Mouse (Mus musculus) midbrain, embryonic 15.5 days (tissue): ENCODE data around the gene Hes2. TPM values are rescaled to one million over a fixed set of nuclear protein-coding genes. Genes with fewer than 3 reads are reported as not detected.

Experiments
- ATAC-seq: fragments of 200-750 bp; cut with Nextera tagmentation; replicated peaks from 2 replicates; pipeline ENCODE4 v1.8.0; 2017; ENCODE audit warnings: moderate TSS enrichment
- H3K27ac ChIP-seq: fragments of 300-500 bp; sonication (generic); 2 replicates; pipeline ENCODE4 v1.5.1; 2015; ENCODE audit warnings: mild to moderate bottlenecking, inconsistent platforms
- H3K27me3 ChIP-seq: fragments of 300-500 bp; sonication (generic); replicated peaks from 2 replicates; pipeline ENCODE4 v1.6.1; 2015; ENCODE audit warnings: inconsistent platforms
- H3K36me3 ChIP-seq: fragments of 300-500 bp; sonication (generic); replicated peaks from 2 replicates; pipeline ENCODE4 v1.6.1; 2015; ENCODE audit warnings: inconsistent platforms
- H3K4me1 ChIP-seq: fragments of 300-500 bp; sonication (generic); 2 replicates; pipeline ENCODE4 v1.6.1; 2015; ENCODE audit warnings: inconsistent platforms
- H3K4me2 ChIP-seq: fragments of 300-500 bp; sonication (generic); 2 replicates; pipeline ENCODE4 v1.6.1; 2015; ENCODE audit warnings: inconsistent platforms, mild to moderate bottlenecking, moderate library complexity
- H3K4me3 ChIP-seq: fragments of 300-500 bp; sonication (generic); 2 replicates; pipeline ENCODE4 v1.5.1; 2015; ENCODE audit warnings: mild to moderate bottlenecking, inconsistent platforms
- H3K9ac ChIP-seq: fragments of 300-500 bp; sonication (generic); 2 replicates; pipeline ENCODE4 v1.6.1; 2015; ENCODE audit warnings: mild to moderate bottlenecking, inconsistent platforms
- H3K9me3 ChIP-seq: fragments of 300-500 bp; sonication (generic); 2 replicates; pipeline ENCODE4 v1.6.1; 2016; ENCODE audit warnings: inconsistent platforms
- WGBS: fragments of 180-500 bp; shearing (Covaris S2); methylation state at CpG from one replicate; pipeline ENCODE4 v1.1.7; 2015; ENCODE audit warnings: mixed read lengths; 5-methylcytosine and 5-hydroxymethylcytosine counted together
- polyA plus RNA-seq: library from polyadenylated mRNA; unstranded; fragments of >200 nt; fragmentation: Nextera tagmentation; extraction: Ambion mirVana; gene quantifications from 2 replicates; pipeline ENCODE4 v1.2.1, GENCODE M21; 2015

Hes2 gene
- not detected in 2 replicates for polyA plus RNA-seq

DNA sequence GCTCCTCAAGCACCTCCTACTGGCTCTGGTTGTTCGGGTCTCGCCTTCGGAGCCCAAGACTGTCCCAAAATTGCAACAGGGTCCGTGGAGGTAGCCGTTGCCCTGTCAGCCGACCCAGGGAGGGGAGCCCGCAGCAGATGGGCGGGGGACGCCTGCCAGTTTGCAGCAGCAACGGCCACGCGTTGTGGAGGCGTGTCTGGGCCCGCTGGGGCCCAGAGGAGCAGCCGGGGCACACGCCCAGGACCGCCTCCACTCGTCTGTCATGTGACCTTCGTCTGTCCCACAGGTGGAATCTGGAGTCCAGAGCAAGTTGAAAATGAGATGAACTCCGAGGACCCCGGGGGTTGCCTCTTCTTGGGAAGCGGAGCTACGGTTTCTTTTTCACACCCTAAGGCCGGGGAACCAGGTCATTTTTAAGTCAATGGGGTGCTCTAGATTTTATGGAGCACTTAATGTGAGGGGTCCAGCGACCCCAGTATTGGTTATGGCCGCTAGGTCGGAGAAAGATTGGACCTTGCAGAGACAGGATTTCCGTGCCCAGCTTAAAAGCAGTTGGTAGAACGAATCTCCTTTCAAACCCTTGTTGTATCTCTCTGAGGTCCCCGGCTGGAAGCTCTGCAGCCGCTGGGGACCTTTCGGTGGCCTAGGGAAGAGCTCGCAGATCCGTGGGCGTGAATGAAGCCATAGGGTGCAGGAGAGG is at the start of gene Hes2:
TSS of gene Hes2 (plus strand) at position 283 of the 700 bp plus-strand sequence.
- 2% methylated on average over 35 of the region's 35 CpGs for WGBS
- H3K4me2 ChIP-seq: peak within 1 kb of the TSS; percentile 22
- H3K4me3 ChIP-seq: peak within 1 kb of the TSS; percentile 12; the same call in 1 of the 2 replicates
- no peaks in the 10 kb centered on the region for H3K9me3 ChIP-seq
- H3K4me1 ChIP-seq: peaks cover 20% of the 10 kb centered on the region
- H3K27ac ChIP-seq: no peak within 1 kb of the TSS
- no peaks in the 10 kb centered on the region for H3K36me3 ChIP-seq
- H3K27me3 ChIP-seq: peaks cover 78% of the 10 kb centered on the region
- no peak for ATAC-seq
- no peak within 1 kb of the TSS for H3K9ac ChIP-seq

DNA sequence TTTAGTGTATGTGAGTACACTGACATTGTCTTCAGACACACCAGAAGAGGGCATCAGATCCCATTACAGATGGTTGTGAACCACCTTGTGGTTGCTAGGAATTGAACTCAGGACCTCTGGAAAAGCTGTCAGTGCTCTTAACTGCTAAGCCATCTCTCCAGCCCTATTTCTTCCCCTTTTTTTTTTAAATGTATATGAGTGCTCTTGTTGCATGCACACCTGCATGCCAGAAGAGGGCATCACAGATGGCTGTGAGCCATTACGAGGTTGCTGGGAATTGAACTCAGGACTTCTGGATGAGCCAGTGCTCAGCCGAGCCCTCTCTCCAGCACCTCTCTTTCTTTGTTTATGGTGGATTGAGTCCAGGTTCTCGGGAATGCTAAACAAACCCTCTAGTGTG is 49.2 kb upstream of the Hes2 start:
- Histone ChIP-seq H3K36me3 (no peaks in the 10 kb centered on the region), H3K4me3 (no peak overlapping the region), H3K9ac (no peak overlapping the region), H3K27ac (no peak overlapping the region), H3K4me2 (no peak overlapping the region), H3K27me3 (peaks cover 11% of the 10 kb centered on the region; the same call in 1 of the 2 replicates), H3K9me3 (no peaks in the 10 kb centered on the region), H3K4me1 (peaks cover 19% of the 10 kb centered on the region)
- 91% methylated on average over 3 of the region's 3 CpGs for WGBS
- no peak for ATAC-seq

DNA sequence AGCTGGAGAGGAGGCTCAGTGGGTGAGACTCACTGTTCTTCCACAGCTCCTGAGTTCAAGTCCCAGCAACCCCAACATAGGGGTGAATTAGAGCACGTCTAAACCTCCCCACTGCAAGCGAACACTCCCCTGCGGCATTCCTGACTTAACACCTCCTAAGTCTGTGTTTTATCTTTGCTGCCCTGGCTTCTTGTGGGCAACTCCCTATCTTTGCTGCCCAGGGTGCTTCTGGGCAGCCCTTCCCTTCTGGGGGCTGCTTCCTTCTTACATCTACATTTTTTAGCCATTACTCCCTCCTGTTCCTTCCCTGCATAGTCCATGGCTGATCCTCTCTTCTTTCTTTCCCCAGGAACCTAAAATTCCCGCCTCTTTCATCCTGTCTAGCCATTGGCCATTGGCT is 48.0 kb upstream of the Hes2 start:
- no peak overlapping the region for H3K4me3 ChIP-seq
- H3K27me3 ChIP-seq: peaks cover 23% of the 10 kb centered on the region
- no peak overlapping the region for H3K4me2 ChIP-seq
- no peaks in the 10 kb centered on the region for H3K36me3 ChIP-seq
- WGBS: 87% methylated on average over 4 of the region's 4 CpGs
- H3K9me3 ChIP-seq: no peaks in the 10 kb centered on the region
- H3K4me1 ChIP-seq: peaks cover 22% of the 10 kb centered on the region
- no peak overlapping the region for H3K27ac ChIP-seq
- no peak for ATAC-seq
- H3K9ac ChIP-seq: no peak overlapping the region

DNA sequence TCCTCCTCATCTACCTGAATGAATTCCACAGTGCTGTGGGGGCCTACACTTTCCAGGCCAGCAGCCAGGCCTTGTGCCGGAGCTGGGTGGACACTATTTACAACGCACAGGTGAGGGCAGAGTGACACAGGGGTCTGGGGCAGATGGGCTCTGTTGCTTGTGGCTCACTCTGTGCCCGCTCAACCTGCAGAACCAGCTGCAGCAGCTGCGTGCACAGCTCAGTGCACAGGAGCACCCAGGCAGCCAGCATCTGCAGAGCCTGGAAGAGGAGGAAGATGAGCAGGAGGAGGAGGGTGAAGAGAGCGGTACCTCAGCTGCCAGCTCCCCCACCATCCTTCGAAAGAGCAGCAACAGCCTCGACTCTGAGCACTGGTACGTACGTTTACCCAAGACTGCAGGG is 46.3 kb upstream of the Hes2 start:
- no peak overlapping the region for H3K9ac ChIP-seq
- H3K9me3 ChIP-seq: no peaks in the 10 kb centered on the region
- H3K4me3 ChIP-seq: no peak overlapping the region
- no peak overlapping the region for H3K27ac ChIP-seq
- no peak overlapping the region for H3K4me2 ChIP-seq
- peaks cover 39% of the 10 kb centered on the region for H3K27me3 ChIP-seq
- no peaks in the 10 kb centered on the region for H3K36me3 ChIP-seq
- H3K4me1 ChIP-seq: peaks cover 24% of the 10 kb centered on the region
- 71% methylated on average over 9 of the region's 9 CpGs for WGBS
- no peak for ATAC-seq

DNA sequence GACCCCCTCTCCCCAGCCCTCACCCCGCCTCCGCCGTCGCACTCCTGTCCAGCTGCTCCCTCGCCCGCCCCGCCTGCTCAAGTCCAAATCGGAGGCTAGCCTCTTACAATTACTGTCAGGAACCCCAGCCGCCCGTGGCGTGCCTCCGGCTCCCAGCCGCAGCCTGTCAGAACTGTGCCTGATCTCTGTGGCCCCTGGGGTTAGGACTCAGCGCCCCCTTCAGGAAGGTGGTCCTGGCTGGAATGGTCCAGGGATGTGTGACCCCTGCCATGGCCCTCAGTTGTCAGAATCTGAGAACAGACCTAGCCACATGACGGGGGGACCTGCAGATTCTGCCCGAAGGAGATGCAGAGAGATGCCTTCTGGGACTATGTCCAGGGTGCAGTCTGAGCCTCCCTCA is 44.6 kb upstream of the Hes2 start:
- H3K4me1 ChIP-seq: peaks cover 7% of the 10 kb centered on the region; the same call in 1 of the 2 replicates
- H3K4me3 ChIP-seq: no peak overlapping the region
- H3K27me3 ChIP-seq: peaks cover 57% of the 10 kb centered on the region
- H3K4me2 ChIP-seq: no peak overlapping the region
- WGBS: 55% methylated on average over 16 of the region's 16 CpGs
- no peaks in the 10 kb centered on the region for H3K36me3 ChIP-seq
- ATAC-seq: no peak
- no peak overlapping the region for H3K9ac ChIP-seq
- H3K27ac ChIP-seq: no peak overlapping the region
- no peaks in the 10 kb centered on the region for H3K9me3 ChIP-seq

DNA sequence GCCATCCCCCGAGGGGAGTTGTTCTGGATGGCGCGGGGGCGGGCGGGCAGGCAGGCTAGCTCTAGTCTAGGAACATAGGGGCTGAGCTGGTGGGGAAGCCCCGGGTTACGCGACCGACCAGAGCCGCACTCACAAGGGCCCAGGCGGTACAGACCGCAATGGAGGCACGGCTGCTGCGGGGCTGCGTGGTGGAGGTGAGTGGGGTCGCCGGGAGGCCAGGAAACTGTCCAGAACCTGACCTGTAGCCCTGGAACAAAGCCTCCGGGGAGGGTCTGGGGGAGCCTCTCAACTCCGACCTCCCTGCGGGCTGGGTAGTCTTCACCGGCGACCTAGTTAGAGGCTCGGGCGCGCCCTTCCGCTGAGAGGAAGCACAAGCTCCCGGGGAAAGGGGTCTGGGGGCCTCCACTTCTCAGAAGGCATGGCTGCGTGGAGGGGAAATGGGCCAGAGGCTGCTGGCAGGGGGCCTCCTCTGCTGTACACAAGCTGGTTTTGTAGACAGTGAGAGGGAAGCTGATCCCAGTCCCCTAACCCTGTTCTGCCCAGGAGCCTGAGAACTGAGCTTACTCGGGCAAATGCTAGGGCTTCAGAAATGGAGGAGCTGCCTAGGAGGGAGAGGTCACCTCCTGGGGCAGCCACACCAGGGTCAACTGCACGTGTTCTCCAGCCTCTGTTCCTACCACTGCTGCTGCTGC is 42.6 kb upstream of the Hes2 start, which contains the start of gene Tnfrsf25:
TSS of gene Tnfrsf25 (plus strand) at position 14 of the 692 bp plus-strand sequence.
- H3K4me1 ChIP-seq: peaks cover 23% of the 10 kb centered on the region
- H3K36me3 ChIP-seq: no peaks in the 10 kb centered on the region
- no peak within 1 kb of the TSS for H3K4me3 ChIP-seq
- 3% methylated on average over 30 of the region's 30 CpGs for WGBS
- H3K9ac ChIP-seq: no peak within 1 kb of the TSS
- peaks cover 76% of the 10 kb centered on the region for H3K27me3 ChIP-seq
- no peak within 1 kb of the TSS for H3K27ac ChIP-seq
- no peaks in the 10 kb centered on the region for H3K9me3 ChIP-seq
- 0 out of 2 replicates have a peak, but pooled peaks have one; percentile 32 for ATAC-seq
- peak within 1 kb of the TSS; percentile 1; the same call in 1 of the 2 replicates for H3K4me2 ChIP-seq

DNA sequence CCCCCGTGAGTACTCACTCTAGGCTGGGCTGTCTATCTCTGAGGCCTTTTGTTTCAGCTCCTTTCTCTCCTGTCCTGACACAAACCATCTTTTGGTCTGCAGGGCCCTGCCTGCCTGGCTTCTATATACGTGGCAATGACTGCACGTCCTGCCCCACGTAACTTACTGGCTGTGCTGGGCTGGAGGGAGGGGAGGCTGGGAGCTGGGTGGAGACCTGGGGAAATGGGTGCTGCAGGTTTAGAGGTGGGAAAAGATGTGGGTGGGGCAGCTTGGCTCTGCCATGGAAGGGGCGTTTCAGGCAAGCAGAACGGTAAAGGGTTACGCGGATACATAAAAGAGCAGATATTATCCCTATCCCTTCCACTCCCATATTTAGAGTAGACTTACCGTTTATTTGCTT is 41.1 kb upstream of the Hes2 start:
- H3K36me3 ChIP-seq: no peaks in the 10 kb centered on the region
- no peak overlapping the region for H3K4me3 ChIP-seq
- H3K9ac ChIP-seq: no peak overlapping the region
- no peak overlapping the region for H3K4me2 ChIP-seq
- peaks cover 90% of the 10 kb centered on the region for H3K27me3 ChIP-seq
- peaks cover 25% of the 10 kb centered on the region for H3K4me1 ChIP-seq
- no peak for ATAC-seq
- no peaks in the 10 kb centered on the region for H3K9me3 ChIP-seq
- no peak overlapping the region for H3K27ac ChIP-seq
- WGBS: 79% methylated on average over 9 of the region's 9 CpGs

DNA sequence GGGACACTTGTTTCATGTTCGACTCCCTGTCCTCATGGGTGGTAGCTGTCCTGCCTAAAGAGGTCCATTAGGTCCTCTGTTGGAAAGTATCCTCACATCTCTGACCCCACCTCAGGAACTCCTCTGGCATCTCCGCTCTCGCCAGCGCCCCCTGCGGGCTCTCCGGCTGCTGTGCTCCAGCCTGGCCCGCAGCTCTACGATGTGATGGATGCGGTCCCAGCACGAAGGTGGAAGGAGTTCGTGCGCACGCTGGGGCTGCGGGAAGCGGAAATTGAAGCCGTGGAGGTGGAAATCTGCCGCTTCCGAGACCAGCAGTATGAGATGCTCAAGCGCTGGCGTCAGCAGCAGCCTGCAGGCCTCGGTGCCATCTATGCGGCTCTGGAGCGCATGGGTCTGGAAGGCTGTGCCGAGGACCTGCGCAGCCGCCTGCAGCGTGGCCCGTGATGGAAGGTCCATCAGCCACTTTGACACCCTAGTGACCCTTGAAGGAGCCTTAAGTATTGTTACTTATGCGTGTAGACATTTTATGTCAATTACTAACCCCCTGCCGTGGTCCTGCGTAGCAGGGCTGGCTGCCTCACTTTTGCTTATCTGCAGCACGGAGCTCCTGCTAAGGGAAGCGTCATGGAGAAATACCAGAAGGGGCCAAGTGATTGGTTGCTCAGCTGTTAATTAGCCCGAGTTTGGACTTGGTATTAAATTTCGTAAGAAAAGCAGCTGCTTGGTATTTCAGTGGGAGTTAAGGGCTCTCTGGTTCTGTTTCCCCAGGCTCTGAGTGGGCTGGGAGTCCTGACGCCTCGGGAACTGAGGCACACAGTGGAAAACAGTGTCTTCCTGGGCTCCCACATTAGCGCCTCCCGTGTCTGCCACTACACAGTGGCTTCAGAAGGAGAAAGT is 39.0 kb upstream of the Hes2 start:
- ATAC-seq: no peak
- WGBS: 4% methylated on average over 39 of the region's 39 CpGs
- Histone ChIP-seq H3K4me1 (peaks cover 25% of the 10 kb centered on the region), H3K27me3 (peaks cover 98% of the 10 kb centered on the region), H3K9me3 (no peaks in the 10 kb centered on the region), H3K4me3 (0 out of 2 replicates have a peak overlapping the region, but pooled peaks have one; percentile 8), H3K36me3 (no peaks in the 10 kb centered on the region), H3K9ac (no peak overlapping the region), H3K27ac (no peak overlapping the region), H3K4me2 (peak overlapping the region; percentile 25)

DNA sequence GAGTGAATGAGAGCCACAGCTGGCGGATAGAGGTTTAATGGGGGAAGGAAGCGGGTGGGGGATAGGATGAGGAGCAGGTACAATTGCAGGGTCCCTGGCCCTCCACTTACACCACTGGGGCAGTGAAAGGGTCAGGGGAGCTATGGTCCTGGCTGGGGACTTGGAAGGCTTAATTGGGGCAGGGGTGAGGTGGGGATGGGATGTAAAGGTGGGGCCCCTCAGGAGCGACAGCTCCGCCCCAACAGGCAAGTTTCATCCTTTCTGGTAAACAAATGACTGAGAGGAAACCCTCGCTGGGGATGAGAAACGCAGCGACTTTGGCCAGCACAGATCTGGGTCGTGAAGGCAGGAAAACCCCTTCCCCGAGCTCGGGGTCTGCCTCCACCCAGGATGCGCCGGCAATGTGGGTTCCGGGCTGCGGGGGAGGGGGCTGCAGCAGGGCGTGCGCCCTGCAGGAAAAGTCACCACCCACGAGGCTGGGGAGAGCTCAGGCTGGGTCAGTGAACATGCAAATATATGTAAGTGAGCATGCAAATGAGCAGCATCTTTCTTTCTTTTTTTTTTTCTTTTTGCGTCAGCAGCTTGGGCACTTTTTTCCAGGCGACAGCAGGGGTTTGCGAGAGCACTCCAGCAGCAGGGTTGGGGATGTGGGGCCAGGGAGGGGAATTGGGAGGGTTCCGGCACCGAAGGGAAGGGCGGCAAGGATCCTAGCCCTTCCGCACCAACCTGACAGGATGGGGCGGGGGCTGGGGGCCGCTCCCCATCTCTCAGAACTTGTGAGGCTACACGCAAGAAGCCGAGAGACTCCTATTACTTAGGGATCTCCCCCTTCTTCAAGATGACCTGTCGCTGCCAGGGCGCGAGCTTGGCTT is 38.1 kb upstream of the Hes2 start:
- no peaks in the 10 kb centered on the region for H3K36me3 ChIP-seq
- peaks cover 98% of the 10 kb centered on the region for H3K27me3 ChIP-seq
- 2% methylated on average over 31 of the region's 31 CpGs for WGBS
- ATAC-seq: no peak
- H3K4me3 ChIP-seq: peak overlapping the region; percentile 16
- H3K9me3 ChIP-seq: no peaks in the 10 kb centered on the region
- H3K9ac ChIP-seq: no peak overlapping the region
- H3K27ac ChIP-seq: no peak overlapping the region
- H3K4me2 ChIP-seq: peak overlapping the region; percentile 22
- H3K4me1 ChIP-seq: peaks cover 29% of the 10 kb centered on the region

DNA sequence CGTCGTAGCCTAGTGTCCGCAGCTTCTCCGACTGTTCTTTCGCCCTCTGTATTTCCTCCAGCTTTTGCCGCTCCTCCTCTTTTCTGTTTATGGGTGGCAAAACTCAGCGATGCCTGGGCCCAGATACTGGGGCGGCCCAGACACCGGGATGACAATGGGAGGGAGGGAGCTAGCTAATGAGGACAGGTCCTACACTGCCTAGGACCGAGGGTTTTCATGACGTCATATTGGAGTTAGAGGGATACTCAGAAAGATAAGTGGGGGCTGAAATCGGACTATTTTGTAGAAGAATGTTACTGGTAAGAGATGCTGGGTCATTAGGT is 37.5 kb upstream of the Hes2 start:
- H3K36me3 ChIP-seq: no peaks in the 10 kb centered on the region
- no peak overlapping the region for H3K27ac ChIP-seq
- WGBS: under 1% methylated on average over 12 of the region's 12 CpGs
- H3K9ac ChIP-seq: no peak overlapping the region
- peaks cover 99% of the 10 kb centered on the region for H3K27me3 ChIP-seq
- peaks cover 30% of the 10 kb centered on the region for H3K4me1 ChIP-seq
- no peaks in the 10 kb centered on the region for H3K9me3 ChIP-seq
- no peak for ATAC-seq
- H3K4me2 ChIP-seq: peak overlapping the region; percentile 22; the same call in 1 of the 2 replicates
- H3K4me3 ChIP-seq: peak overlapping the region; percentile 16

DNA sequence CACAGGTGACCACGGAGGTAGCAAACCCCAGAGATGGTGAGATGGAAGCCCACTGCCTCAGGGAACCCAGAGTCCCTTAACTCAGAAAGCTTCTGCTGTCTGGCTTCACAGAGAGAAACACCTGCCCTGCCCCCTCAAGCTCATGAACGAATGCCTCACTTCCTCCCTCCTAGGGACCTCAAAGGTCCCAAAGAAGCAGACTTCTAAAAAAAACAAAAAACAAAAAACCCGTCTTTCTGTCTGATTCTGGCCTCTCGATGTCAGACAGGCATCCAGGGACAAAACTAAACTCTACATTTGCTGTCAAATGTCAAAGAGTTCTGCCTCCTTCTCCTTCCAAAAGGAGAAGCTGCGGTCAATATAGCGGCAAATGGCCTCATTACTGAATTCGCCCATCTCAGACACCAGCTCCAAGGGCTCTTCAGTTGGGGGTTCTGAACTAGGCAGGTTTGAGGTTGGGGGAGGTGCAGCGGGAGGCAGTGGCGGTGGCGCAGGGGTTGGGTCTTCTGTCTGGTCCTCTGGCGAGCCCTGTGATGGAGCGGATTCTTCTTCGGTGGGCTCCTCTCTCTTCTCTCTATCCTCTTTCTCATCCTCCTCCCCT is 34.2 kb upstream of the Hes2 start:
- H3K9me3 ChIP-seq: no peaks in the 10 kb centered on the region
- no peak overlapping the region for H3K27ac ChIP-seq
- ATAC-seq: no peak
- H3K4me1 ChIP-seq: peaks cover 36% of the 10 kb centered on the region
- 5% methylated on average over 13 of the region's 13 CpGs for WGBS
- H3K4me3 ChIP-seq: no peak overlapping the region
- H3K36me3 ChIP-seq: no peaks in the 10 kb centered on the region
- H3K4me2 ChIP-seq: no peak overlapping the region
- peaks cover 99% of the 10 kb centered on the region for H3K27me3 ChIP-seq
- H3K9ac ChIP-seq: no peak overlapping the region
